Mouse (Mus musculus): ENCODE results near the gene Bahd1.

Bahd1 gene

DNA sequence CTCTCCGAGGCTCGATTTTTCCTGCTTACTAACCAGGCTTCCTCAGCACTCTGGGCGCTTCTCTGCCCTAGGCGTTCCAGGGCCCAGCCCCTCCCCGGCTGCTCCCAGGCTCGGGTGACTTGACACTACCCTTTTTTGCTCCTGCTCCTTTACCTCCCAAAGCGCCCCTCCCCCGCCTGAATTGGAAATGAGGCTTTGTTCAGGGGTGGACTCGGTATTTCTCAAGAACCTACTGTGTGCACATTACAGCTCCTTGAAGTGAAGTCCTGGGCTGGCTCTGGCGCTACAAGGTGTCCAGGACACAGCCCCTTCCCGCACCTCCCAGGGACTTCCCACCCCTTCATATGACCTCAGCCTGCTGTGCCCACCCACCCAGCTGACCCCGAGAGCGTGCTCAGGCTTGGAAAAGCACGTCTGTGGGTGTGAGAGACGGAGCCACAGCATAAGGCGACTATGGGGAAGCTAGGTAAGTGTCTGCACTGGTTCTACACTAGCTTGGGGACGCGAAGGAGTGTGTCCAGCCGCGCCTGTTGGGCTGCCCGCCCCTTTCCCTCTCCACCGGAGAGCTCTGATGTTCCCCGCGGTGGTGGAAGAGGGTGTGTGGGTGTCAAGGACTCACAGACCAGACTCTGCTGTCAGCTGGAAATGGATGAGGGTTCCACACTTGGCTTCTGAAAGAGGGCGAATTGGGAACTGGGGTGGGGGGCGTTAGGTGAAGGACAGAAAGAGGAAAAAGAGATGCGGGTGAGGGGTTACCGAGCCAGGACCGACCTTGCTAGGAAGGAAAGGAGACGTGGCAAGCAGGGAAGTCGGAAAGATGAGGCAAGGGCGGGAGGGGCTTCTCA, at the start of gene Bahd1:
Gene Bahd1, plus strand, starts transcription at position 397 of the 845 bp plus-strand sequence.
- no peak for DNase-seq (ENCODE audit: low spot score)

DNA sequence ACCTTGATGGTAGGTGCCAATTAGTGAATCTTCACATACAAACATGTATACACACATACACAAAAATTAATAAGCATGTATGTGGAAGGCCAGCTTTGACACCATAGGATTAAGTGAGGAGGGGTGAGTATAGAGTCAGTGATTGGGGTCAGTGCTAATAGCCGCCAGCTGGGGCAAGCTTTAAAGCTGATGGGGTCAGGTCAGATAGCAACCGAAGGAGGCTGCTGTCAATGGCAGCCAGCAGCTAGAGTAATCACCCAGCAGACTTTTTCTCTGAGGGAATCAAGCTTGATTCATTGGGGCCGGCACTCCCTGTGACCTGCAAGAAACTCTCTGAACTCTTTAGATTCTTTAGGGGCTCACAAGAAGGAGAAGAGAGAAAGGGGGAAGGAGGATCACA, 48.4 kb upstream of the Bahd1 start:
- no peak for DNase-seq (ENCODE audit: low spot score)

GRCm38 (mm10) chr2:118861454-118862339, 38.5 kb upstream of the Bahd1 start, which contains the start of gene Ivd:
Gene Ivd, plus strand, starts transcription at chr2:118861954.
- peak; percentile 78 for DNase-seq (ENCODE audit: low spot score)

DNA sequence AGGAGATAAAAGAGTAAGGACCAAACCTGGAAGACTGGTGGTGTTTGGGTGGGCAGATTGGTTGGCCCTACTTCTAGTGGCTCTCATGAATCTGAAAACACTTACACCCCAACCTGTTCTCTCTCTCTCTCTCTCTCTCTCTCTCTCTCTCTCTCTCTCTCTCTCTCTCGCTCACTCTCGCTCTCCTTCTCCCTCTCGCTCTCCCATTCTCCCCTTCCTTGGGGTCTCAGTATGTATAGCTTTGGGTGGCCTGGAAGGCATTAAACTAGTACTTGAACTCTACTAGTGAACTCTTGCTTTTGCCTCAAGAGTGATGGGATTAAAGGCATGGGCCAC, 37.9 kb upstream of the Bahd1 start:
- no peak for DNase-seq (ENCODE audit: low spot score)

DNA sequence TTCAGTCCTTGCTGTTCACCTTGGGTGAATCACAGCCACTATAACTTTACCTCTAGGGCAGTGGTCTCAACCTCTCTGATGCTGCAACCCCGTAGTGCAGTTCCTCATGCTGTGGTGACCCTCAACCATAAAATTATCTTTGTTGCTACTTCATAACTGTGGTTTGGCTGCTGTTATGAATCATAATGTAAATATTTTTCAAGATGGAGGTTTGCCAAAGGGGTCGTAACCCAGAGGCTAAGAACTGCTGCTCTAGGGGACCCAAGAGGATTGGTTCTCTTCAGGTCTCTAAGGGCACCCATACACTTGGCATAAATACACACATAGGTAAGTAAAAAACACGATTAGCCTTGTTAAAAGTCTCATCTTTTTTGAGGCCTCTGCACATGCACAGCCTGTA, 29.6 kb upstream of the Bahd1 start:
- no peak for DNase-seq (ENCODE audit: low spot score)

GRCm38 (mm10) chr2:118871032-118871431, 29.1 kb upstream of the Bahd1 start:
- DNase-seq (ENCODE audit: low spot score), result no peak

DNA sequence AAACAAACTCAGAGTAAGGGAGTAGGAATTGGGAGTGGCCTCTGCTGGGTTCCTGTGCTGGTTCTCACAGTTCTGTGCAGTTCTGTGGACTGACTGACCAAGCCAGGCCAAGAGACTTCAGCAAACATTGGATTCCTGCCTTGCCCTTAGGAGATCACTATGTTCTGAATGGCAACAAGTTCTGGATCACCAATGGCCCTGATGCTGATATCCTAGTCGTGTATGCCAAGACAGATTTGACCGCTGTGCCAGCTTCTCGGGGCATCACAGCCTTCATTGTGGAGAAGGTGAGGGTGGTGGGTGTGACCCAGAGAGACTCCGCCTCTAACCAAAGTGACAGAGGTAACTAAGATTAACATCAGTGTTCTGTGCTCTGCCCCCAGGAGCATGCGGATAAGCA, 27.2 kb upstream of the Bahd1 start:
- DNase-seq (ENCODE audit: low spot score), result no peak

GRCm38 (mm10) chr2:118873890-118874430, 26.2 kb upstream of the Bahd1 start:
- DNase-seq (ENCODE audit: low spot score), result no peak

DNA sequence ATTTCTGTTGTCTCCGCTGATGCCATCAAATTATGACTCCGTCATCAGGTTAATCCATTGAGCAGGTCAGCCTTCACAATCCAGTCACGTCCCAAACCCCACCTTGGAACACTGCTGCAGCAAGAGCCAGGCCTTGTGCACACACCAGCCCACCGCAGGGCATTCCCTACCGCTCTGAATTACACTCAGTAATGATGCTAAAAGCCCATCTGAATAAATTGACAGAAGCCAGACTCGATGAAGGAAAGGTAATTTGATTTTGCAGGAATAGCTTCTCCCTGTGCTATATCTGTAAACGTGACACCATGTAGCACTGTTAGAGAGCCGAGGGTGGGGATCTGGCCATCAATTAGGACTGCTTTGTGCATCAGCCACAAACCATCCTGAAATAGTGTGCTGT, 24.9 kb upstream of the Bahd1 start:
- DNase-seq (ENCODE audit: low spot score), result no peak

GRCm38 (mm10) chr2:118876453-118876852, 23.7 kb upstream of the Bahd1 start:
- DNase-seq (ENCODE audit: low spot score), result no peak

DNA sequence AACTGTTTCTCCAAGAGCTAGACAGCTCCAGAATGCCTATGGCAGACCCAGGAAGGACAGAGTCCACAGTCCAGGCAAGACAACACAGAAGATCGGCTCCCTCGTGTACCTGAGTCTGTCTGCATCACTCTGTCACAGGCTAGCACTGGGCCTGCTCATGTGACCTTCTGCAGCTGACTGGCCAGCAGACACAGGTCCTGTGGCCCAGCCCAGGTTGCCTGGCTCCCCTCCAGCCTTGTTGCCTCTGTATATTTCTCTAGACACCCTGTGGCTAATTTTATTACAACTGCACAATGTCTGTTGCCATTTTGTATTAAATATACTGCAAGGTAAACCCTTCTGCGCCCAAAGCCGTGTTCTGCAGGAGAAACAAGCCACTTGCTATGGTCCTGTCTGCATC, 19.2 kb upstream of the Bahd1 start:
- no peak for DNase-seq (ENCODE audit: low spot score)

GRCm38 (mm10) chr2:118881956-118882355, 18.2 kb upstream of the Bahd1 start:
- no peak for DNase-seq (ENCODE audit: low spot score)

GRCm38 (mm10) chr2:118882840-118883679, 17.1 kb upstream of the Bahd1 start:
- peak; percentile 73 for DNase-seq (ENCODE audit: low spot score)

DNA sequence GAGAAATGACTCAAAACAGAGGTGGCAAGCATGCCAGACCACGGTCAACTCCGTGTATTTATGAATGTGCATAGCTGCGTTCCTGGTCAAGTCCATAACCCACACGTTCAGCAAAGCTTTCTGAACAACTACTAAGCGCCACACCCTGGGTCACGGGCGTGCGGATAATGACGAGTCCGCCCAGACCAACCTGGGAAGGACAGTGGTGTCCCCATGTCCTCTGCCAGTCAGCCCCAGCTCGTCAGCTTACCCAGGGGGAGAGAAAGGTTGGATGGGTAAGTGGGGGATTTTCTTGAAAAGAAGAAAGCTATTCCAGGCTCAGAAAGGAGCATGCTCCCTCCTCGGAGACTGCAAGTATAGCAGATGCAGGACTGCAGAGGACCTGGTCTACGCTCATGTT, 12.7 kb upstream of the Bahd1 start:
- DNase-seq (ENCODE audit: low spot score), result no peak

- DNase-seq (ENCODE audit: low spot score), result no peak
These were observed 12.2 kb upstream of the Bahd1 start for GRCm38 (mm10) chr2:118887845-118888548.

- no peak for DNase-seq (ENCODE audit: low spot score)
These were observed 9.0 kb upstream of the Bahd1 start for GRCm38 (mm10) chr2:118891173-118891572.

DNA sequence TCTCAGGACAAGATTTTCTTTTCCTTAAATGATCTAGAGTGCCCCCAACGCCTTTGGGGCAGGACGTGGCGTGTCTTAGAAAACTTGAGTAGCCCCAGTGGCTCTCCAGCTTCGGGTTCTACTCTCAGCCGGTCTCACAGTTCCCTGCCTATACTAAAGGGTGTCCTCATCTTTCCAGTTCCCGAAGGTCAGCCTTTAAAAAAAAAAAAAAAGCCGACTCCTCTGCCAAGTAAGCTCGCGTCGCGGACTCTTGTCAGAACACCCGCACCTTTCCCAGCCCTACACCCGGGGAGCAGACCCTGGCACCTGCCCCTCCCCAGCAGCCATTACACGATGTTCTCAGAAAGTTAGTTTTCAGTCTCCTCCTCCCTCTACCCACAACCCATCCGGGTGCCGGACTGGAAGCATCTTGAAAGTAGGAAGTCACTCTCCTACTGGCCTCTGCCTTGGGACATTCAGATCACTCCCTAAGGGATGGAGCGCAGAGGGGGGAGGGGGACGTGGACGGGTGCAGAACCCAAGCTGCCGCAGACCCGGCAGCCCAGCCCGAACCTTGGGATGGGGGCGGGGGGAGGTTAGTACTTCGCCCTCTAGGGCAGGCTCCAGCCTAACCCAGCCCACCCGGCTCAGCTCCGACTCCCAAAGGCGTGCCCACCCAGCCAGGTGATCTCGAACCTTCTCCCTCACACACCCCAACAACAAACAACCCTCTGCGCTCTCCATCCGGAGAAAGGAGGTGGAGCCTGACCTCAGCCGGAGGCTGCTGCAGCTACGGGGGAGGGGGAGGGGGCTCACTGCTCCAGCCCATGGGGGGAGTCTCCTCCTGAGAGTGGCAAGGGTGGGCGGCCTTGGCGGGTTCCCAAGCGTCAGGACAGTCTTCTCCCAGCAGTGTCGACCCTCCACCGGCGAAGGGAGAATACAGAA, 3.9 kb upstream of the Bahd1 start:
- DNase-seq (ENCODE audit: low spot score), result no peak

GRCm38 (mm10) chr2:118896914-118897291, 3.3 kb upstream of the Bahd1 start:
- DNase-seq (ENCODE audit: low spot score), result no peak

GRCm38 (mm10) chr2:118897392-118897791, 2.8 kb upstream of the Bahd1 start:
- DNase-seq (ENCODE audit: low spot score), result no peak

DNA sequence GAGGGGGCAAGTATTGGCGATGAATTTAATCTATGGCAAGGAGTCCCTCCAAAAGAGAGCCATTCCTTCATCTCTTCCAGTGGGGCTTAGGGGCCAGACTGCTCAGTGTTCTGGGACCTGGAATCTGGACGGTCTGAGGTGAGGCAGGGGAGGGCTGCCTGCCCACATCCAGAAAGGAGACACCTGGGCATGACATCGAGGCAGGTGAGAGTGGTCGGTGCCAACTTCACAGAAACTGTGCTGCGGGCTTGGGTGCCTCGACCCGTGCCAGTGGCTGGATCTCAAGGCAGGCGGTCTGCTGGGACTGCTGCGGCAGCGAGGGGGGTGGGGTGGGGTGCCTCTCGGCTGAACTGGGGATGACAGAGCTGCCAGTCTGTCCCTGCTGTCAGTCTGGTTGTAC, 2.4 kb upstream of the Bahd1 start:
- no peak for DNase-seq (ENCODE audit: low spot score)

All from layer of hippocampus, adult 9-10 months (tissue).